Mouse (Mus musculus) lung, embryonic 14.5 days (tissue): Measurements from ENCODE around the gene Fam83b. TPM values are rescaled to one million over a fixed set of nuclear protein-coding genes. Genes with fewer than 3 reads are reported as not detected.

Experiments used
- ATAC-seq: fragments of 200-750 bp; cut with Nextera tagmentation; 2 replicates; pipeline ENCODE4 v1.8.0; 2017; ENCODE audit warnings: mild to moderate bottlenecking, moderate TSS enrichment, moderate library complexity; ENCODE audit not compliant: insufficient read depth
- DNase-seq: peaks from one replicate; pipeline ENCODE4 v3.0.0-alpha.2; 2015
- H3K27ac ChIP-seq: fragments of 300-500 bp; sonication (generic); 2 replicates; pipeline ENCODE4 v1.5.1; 2014; ENCODE audit warnings: low read depth, mild to moderate bottlenecking, moderate library complexity
- H3K27me3 ChIP-seq: fragments of 300-500 bp; sonication (generic); 2 replicates; pipeline ENCODE4 v1.6.1; 2014; ENCODE audit warnings: low read length, control low read depth; ENCODE audit not compliant: insufficient read depth
- H3K36me3 ChIP-seq: fragments of 300-500 bp; sonication (generic); 2 replicates; pipeline ENCODE4 v1.6.1; 2014; ENCODE audit warnings: control low read depth; ENCODE audit not compliant: insufficient read depth
- H3K4me1 ChIP-seq: fragments of 300-500 bp; sonication (generic); 2 replicates; pipeline ENCODE4 v1.6.1; 2014; ENCODE audit warnings: antibody characterized with exemption, control low read depth; ENCODE audit not compliant: insufficient read depth
- H3K4me2 ChIP-seq: fragments of 300-500 bp; sonication (generic); 2 replicates; pipeline ENCODE4 v1.6.1; 2014; ENCODE audit warnings: mild to moderate bottlenecking
- H3K4me3 ChIP-seq: fragments of 300-500 bp; sonication (generic); 2 replicates; pipeline ENCODE4 v1.5.1; 2014; ENCODE audit warnings: low read depth, low read length
- H3K9ac ChIP-seq: fragments of 300-500 bp; sonication (generic); 2 replicates; pipeline ENCODE4 v1.6.1; 2014
- H3K9me3 ChIP-seq: fragments of 300-500 bp; sonication (generic); 2 replicates; pipeline ENCODE4 v1.6.1; 2016; ENCODE audit warnings: low read depth, low read length, control low read depth
- CTCF ChIP-seq: IDR thresholded peaks from 2 replicates; pipeline ENCODE4 v1.5.1; 2016; ENCODE audit warnings: antibody characterized with exemption, low read depth
- WGBS: fragments of 180-500 bp; shearing (Covaris S2); extraction: QIAGEN DNeasy Blood & Tissue Kit; methylation state at CpG from one replicate; pipeline ENCODE4 v1.1.7; 2014; 5-methylcytosine and 5-hydroxymethylcytosine counted together
- polyA plus RNA-seq: library from polyadenylated mRNA; unstranded; fragments of >200 nt; fragmentation: Nextera tagmentation; extraction: Ambion mirVana; gene quantifications from 2 replicates; pipeline ENCODE4 v1.2.1, GENCODE M21; 2014

Fam83b gene
- polyA plus RNA-seq, 1 experiment from 2014 or later: 6.1 TPM

DNA sequence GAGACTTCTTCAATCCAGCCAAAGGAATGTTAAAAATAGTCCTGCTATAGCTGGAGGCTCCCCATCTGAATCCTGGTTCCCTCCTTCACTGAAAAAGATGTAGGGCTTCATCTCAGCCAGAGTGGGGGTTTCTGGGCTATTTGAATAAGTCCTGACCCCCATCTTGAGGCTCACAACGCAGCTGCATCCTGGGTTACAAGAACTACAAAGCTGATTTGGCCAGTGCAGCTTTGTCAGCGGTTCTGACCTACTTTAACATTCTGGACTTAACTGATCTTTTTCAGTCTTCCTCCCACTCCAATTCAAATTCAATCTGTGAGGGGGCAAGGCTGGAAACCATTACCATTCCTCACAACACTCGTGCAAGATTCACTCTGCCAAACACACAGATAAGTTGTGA lies 20.2 kb downstream of the Fam83b start:
- Histone ChIP-seq H3K27ac (no peak overlapping the region), H3K9me3 (no peaks in the 10 kb centered on the region), H3K4me2 (no peak overlapping the region), H3K36me3 (no peaks in the 10 kb centered on the region), H3K9ac (no peak overlapping the region), H3K4me1 (0 out of 2 replicates have a peak, but pooled peaks cover 3% of the 10 kb centered on the region), H3K4me3 (no peak overlapping the region), H3K27me3 (no peaks in the 10 kb centered on the region)
- DNase-seq: no peak
- ATAC-seq: no peak
- WGBS: 32% methylated on average over 3 of the region's 3 CpGs
- TF ChIP-seq CTCF: no peak

DNA sequence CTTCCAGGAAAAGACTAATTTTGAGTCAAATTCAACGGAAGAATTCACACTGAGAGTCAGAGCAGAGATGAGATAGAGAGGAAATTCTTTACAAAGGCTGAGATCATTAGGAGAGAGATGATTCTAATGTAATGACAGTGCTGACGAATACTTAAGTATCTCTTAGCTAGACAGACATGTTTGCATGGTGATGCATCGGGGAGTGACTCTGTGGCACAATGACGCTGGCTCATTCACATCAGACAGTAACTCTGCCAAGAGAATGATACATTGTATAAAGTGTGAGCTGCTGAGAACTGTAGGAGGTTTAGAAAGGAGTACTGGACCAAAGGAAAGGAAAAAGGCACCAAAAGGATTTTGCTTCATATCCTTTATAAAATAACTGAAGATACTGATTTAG lies 26.2 kb downstream of the Fam83b start:
- no peak overlapping the region for H3K4me3 ChIP-seq
- no peaks in the 10 kb centered on the region for H3K4me1 ChIP-seq
- H3K9me3 ChIP-seq: no peaks in the 10 kb centered on the region
- no peak overlapping the region for H3K4me2 ChIP-seq
- ATAC-seq (no peak), DNase-seq (no peak)
- H3K27me3 ChIP-seq: no peaks in the 10 kb centered on the region
- no peak for TF ChIP-seq CTCF
- H3K27ac ChIP-seq: no peak overlapping the region
- no peaks in the 10 kb centered on the region for H3K36me3 ChIP-seq
- 67% methylated on average over 4 of the region's 4 CpGs for WGBS
- no peak overlapping the region for H3K9ac ChIP-seq

DNA sequence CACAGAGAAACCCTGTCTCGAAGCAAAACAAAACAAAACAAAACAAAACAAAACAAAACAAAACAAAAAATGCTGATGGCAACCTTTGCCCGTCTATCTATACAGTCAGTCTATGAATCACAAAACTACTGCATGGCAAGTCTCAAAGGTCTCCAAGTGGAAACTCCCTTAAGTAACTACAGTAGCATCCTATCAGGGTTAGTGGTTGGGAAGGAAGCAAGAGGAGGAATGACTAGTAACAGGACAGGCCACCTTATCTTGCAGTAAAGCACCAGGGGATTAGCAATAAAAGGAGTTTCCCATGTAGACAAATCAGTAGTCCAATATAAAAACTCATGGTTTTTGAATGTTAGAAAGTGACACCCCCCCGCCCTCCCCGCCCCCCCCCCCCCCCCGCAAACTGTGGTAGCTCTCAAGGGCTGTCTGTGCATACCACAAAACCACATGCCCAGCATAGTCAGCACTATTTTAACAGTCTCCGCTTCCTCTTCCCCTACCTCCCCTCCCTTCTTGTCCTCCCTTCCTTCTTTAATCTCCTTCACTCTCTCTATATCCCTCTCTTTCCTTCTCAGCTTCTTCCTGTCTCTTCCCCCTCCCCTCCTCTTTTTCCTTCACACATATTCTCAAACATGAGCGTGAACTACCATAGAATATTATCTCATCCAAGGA lies 26.8 kb downstream of the Fam83b start:
- no peak for TF ChIP-seq CTCF
- WGBS: 77% methylated on average over 5 of the region's 7 CpGs
- Histone ChIP-seq H3K4me1 (no peaks in the 10 kb centered on the region), H3K4me2 (no peak overlapping the region), H3K9ac (no peak overlapping the region), H3K9me3 (no peaks in the 10 kb centered on the region), H3K36me3 (no peaks in the 10 kb centered on the region), H3K4me3 (no peak overlapping the region), H3K27me3 (no peaks in the 10 kb centered on the region), H3K27ac (no peak overlapping the region)
- ATAC-seq (no peak), DNase-seq (no peak)

DNA sequence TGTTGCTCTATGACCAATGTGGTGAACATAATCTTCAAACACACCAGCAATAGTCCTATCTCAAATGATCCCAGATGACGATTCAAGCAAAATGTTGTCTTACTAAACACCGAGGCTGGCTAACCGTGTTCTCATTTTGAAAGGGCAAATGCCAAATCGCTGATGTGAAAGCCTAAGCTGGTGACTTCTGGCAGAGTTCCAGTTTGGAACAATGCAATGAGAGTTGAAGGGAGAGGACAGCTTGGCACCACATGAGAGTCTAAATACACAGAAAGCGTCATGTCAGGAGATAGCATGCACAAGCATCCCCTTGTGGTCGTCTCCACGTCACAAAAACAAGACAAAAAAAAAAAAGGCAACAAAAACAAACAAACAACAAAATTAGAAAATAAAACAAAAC lies 27.6 kb downstream of the Fam83b start:
- ATAC-seq: no peak
- H3K4me1 ChIP-seq: no peaks in the 10 kb centered on the region
- H3K4me3 ChIP-seq: no peak overlapping the region
- WGBS: 70% methylated on average over 7 of the region's 7 CpGs
- H3K4me2 ChIP-seq: no peak overlapping the region
- no peak overlapping the region for H3K9ac ChIP-seq
- no peak for TF ChIP-seq CTCF
- no peaks in the 10 kb centered on the region for H3K27me3 ChIP-seq
- no peak overlapping the region for H3K27ac ChIP-seq
- H3K36me3 ChIP-seq: no peaks in the 10 kb centered on the region
- no peaks in the 10 kb centered on the region for H3K9me3 ChIP-seq
- no peak for DNase-seq

DNA sequence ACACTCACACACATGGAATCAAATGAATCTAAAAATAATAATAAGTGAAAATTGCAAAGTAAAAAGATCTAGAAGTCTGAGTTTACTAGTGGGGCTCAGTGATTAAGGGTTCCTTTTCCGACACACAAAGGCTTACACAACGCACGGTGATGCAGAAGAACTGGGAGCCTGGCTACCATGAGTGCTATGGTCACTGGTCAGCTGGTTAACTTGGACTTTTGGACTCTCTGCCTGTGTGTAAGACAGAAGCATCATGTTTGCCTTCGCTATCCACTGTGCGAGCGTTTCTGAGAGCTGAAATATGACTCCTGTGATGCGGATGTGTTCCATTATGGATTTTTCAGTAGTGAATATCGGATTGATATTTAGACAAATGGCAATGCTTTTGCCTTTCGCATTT lies 30.9 kb downstream of the Fam83b start:
- 66% methylated on average over 9 of the region's 9 CpGs for WGBS
- no peaks in the 10 kb centered on the region for H3K4me1 ChIP-seq
- no peak overlapping the region for H3K4me3 ChIP-seq
- no peak overlapping the region for H3K4me2 ChIP-seq
- ATAC-seq (no peak), DNase-seq (no peak)
- H3K9ac ChIP-seq: no peak overlapping the region
- no peak overlapping the region for H3K27ac ChIP-seq
- no peaks in the 10 kb centered on the region for H3K27me3 ChIP-seq
- no peaks in the 10 kb centered on the region for H3K36me3 ChIP-seq
- TF ChIP-seq CTCF: no peak
- no peaks in the 10 kb centered on the region for H3K9me3 ChIP-seq

DNA sequence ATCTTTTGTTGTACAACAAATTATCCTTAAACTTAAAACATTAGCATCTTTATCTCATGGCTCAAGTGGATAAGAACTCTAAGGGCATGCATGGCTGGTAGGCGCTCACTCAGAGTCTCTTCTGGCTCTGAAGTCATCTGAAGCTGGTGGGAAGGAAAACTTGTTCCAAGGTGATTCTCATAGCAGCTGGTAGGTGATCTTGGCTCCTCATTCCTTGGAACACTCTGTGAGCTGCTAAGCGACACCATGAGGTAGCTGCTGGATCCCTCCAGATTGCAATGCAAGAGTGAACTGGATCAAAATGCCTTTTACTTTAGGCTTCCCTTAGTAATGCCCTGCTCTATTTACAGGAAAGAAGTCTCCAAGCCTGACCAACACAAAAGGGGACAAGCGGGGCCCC lies 34.5 kb downstream of the Fam83b start:
- Histone ChIP-seq H3K36me3 (no peaks in the 10 kb centered on the region), H3K4me3 (no peak overlapping the region), H3K9me3 (no peaks in the 10 kb centered on the region), H3K27ac (no peak overlapping the region), H3K27me3 (no peaks in the 10 kb centered on the region), H3K9ac (no peak overlapping the region), H3K4me1 (no peaks in the 10 kb centered on the region), H3K4me2 (no peak overlapping the region)
- no peak for TF ChIP-seq CTCF
- ATAC-seq: no peak
- WGBS: 87% methylated on average over 3 of the region's 3 CpGs
- no peak for DNase-seq

DNA sequence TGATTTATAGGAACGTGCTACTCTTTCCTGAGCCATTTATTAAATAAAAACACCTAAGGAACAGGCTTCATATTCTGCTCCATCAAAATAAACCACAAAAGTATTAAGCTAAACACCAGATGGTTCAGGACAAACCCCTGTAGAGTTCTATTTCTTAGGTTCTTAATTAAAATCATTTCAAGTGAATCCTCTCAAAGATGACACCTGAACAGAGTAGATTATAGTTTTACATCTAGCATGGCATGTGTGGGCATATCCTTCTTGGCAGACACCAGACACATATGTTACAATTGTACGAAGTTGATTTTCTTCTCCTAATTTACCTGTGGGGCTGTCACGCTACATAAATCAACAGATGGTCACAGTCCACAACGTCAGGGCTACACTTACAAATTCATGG lies 35.5 kb downstream of the Fam83b start:
- TF ChIP-seq CTCF: no peak
- no peaks in the 10 kb centered on the region for H3K27me3 ChIP-seq
- H3K9me3 ChIP-seq: no peaks in the 10 kb centered on the region
- H3K36me3 ChIP-seq: no peaks in the 10 kb centered on the region
- ATAC-seq (no peak), DNase-seq (no peak)
- no peak overlapping the region for H3K4me2 ChIP-seq
- H3K4me3 ChIP-seq: no peak overlapping the region
- H3K9ac ChIP-seq: no peak overlapping the region
- 84% methylated on average over 4 of the region's 4 CpGs for WGBS
- H3K27ac ChIP-seq: no peak overlapping the region
- no peaks in the 10 kb centered on the region for H3K4me1 ChIP-seq

DNA sequence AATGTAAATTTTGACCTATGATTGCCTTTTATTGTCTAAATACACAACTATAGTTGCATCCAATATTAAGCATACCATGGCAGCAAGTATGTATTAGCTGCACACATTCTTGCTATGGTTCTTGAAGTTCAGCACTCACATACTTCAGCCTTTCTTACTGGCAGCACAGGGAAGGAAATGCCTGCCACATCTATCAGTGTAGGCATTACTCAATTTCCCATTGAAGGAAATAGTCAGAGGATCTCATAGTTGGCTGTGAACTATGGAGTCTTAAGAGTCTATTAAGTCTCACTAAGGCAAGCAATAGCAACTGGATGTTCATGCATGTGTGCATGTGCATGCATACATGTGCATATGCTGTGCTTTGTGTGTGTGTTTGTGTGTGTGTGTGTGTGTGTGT lies 41.3 kb downstream of the Fam83b start:
- no peak overlapping the region for H3K4me3 ChIP-seq
- no peak overlapping the region for H3K4me2 ChIP-seq
- ATAC-seq (no peak), DNase-seq (peak; percentile 12)
- no peaks in the 10 kb centered on the region for H3K27me3 ChIP-seq
- no peak overlapping the region for H3K27ac ChIP-seq
- no peaks in the 10 kb centered on the region for H3K9me3 ChIP-seq
- no peak for TF ChIP-seq CTCF
- no peaks in the 10 kb centered on the region for H3K36me3 ChIP-seq
- no peak overlapping the region for H3K9ac ChIP-seq
- H3K4me1 ChIP-seq: no peaks in the 10 kb centered on the region
